Mouse (Mus musculus) yolk sac, embryonic 10.5 days (tissue): ENCODE data around the gene Gm3015.
"Not testable (repeated sequence)": the region's sequence is repeated elsewhere in the genome, so short reads cannot be mapped to it uniquely, and the experiment has no call there.

ENCODE experiments used
- DNase-seq: peaks from one replicate; pipeline ENCODE4 v3.0.0-alpha.2; 2017; ENCODE audit warnings: low spot score

The Gm3015 gene

GRCm38 (mm10) chr14:42768721-42769120, at the start of gene Gm3015:
Gene Gm3015, minus strand, starts transcription at chr14:42768821.
- DNase-seq = not testable (repeated sequence)

DNA sequence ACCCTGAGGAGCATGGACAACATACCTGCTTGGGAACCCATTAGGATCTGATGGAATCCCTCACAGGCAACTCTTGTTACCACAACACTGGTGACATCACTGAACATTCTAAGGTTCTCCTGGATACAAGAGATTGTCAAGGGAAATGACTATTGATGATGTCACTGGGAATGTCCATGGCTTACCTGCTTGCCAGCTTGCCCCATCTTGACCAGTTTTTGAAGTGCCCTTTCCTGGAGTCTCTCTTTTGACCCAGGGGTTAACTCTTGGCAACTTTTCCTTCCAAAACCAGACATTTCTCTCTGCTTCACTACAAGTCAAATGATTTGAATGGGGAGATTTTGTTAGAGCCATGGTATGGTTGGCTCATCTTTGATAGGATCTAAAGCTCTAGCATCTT, 29.3 kb upstream of the Gm3015 start, which contains the start of gene Gm10377:
Gene Gm10377 (minus strand): TSS at position 101 of the 400 bp plus-strand sequence.
- DNase-seq = not testable (repeated sequence)
